Mouse (Mus musculus): Measurements from ENCODE around the gene AI464131. TPM values are rescaled to one million over a fixed set of nuclear protein-coding genes. Genes with fewer than 3 reads are reported as not detected.

AI464131 gene
- total and polyA plus RNA-seq, 3 experiments = 1.2 to 2.2 TPM; not detected in 1

GRCm38 (mm10) chr4:41506156-41506555 is 3.3 kb upstream of the AI464131 start:
- Histone ChIP-seq H3K36me3 (ENCODE audit: control insufficient read depth in 1 of 2, insufficient read depth in 2 of 2, low read length in 2 of 2) (peaks cover 0 to 19% of the 10 kb centered on the region in 2 experiments; a peak in 2 of 4 replicates), H3K27me3 (ENCODE audit: control insufficient read depth in 1 of 2, insufficient read depth in 2 of 2, low read length in 2 of 2) (0 out of 4 replicates have a peak, but pooled peaks cover 0 to 2% of the 10 kb centered on the region in 2 experiments), H3K27ac (ENCODE audit: control insufficient read depth, low read depth, low read length) (no peak overlapping the region; the same call in 1 of the 2 replicates), H3K4me3 (ENCODE audit: control insufficient read depth in 1 of 2, insufficient read depth in 1 of 2, low read depth in 2 of 2, low read length in 2 of 2) (peak overlapping the region; percentile 58 to 68), H3K9ac (ENCODE audit: control insufficient read depth, low read depth, low read length, poor library complexity, severe bottlenecking) (peak overlapping the region; percentile 56), H3K9me3 (replicated peaks; ENCODE audit: insufficient read depth, low read length) (no peaks in the 10 kb centered on the region), H3K4me1 (ENCODE audit: control insufficient read depth in 1 of 2, insufficient read depth in 2 of 2, low read length in 2 of 2) (peaks cover 4 to 34% of the 10 kb centered on the region in 2 experiments; a peak in 3 of 4 replicates), H3K79me2 (ENCODE audit: control insufficient read depth, insufficient read depth, low read length, poor library complexity) (no peaks in the 10 kb centered on the region)
- peak; percentile 86 for DNase-seq (ENCODE audit: low read depth, low spot score)
- TF ChIP-seq ETS1 (IDR thresholded peaks at IDR 0.05; ENCODE audit: low read depth, low read length) = no peak
- 0 out of 2 replicates have a peak, but pooled peaks have one; percentile 61 for TF ChIP-seq SIN3A (IDR thresholded peaks at IDR 0.05; ENCODE audit: low read length)
- peak; percentile 40 for TF ChIP-seq RAD21 (IDR thresholded peaks at IDR 0.05; ENCODE audit: low read depth, low read length)
- no peak for TF ChIP-seq ZMIZ1 (IDR thresholded peaks at IDR 0.05; ENCODE audit: low read depth, low read length)
- TF ChIP-seq CTCF (IDR thresholded peaks at IDR 0.05 in 2 of 3, conservative IDR thresholded peaks at IDR 0.05 in 1 of 3; ENCODE audit: control insufficient read depth in 1 of 3, insufficient read depth in 1 of 3, low read depth in 2 of 3, low read length in 3 of 3, poor library complexity in 1 of 3, severe bottlenecking in 1 of 3) = peak; percentile 67 to 69 (median 67)
- TF ChIP-seq MXI1 (IDR thresholded peaks at IDR 0.05; ENCODE audit: low read depth, low read length) = peak; percentile 63
- TF ChIP-seq MAX (IDR thresholded peaks at IDR 0.05; ENCODE audit: low read length) = 0 out of 2 replicates have a peak, but pooled peaks have one; percentile 22
- no peak for TF ChIP-seq USF2 (IDR thresholded peaks at IDR 0.05; ENCODE audit: borderline replicate concordance in 1 of 2, insufficient read depth in 1 of 2, low read depth in 1 of 2, low read length in 2 of 2)
- TF ChIP-seq SMC3 (IDR thresholded peaks at IDR 0.05; ENCODE audit: low read depth, low read length) = peak; percentile 57
- peak; percentile 34; the same call in 1 of the 2 replicates for TF ChIP-seq HCFC1 (IDR thresholded peaks at IDR 0.05; ENCODE audit: low read depth, low read length)
- no peak for TF ChIP-seq TCF12 (IDR thresholded peaks at IDR 0.05; ENCODE audit: low read depth, low read length)
- TF ChIP-seq ELF1 (IDR thresholded peaks at IDR 0.05; ENCODE audit: low read depth, low read length) = no peak
- TF ChIP-seq CHD1 (IDR thresholded peaks at IDR 0.05; ENCODE audit: low read depth, low read length) = no peak
- TF ChIP-seq ZC3H11A (IDR thresholded peaks at IDR 0.05; ENCODE audit: low read depth, low read length) = 0 out of 2 replicates have a peak, but pooled peaks have one; percentile 13

DNA sequence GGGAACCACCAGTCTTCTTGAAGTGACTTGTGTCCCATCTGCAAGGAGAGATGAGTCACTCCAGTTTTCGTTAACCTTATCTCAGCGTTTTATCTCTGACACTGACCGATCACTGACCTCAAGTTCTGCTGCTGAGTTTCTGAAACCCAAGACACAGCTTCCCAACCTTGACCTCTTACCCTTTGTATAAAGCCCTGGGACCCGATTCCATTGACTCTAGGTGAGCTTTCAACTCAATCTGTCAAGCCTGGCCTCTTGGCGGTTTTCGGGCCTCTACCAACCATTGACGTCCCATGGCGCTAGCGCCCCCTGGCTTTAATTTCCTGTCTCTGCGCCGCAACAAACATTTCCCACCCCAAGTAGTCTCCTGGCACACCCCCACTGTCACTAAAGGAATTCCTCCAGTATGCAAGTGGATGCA is 2.3 kb upstream of the AI464131 start:
- Histone ChIP-seq H3K4me1 (ENCODE audit: control insufficient read depth in 1 of 2, insufficient read depth in 2 of 2, low read length in 2 of 2) (peaks cover 4 to 34% of the 10 kb centered on the region in 2 experiments; a peak in 3 of 4 replicates), H3K9ac (ENCODE audit: control insufficient read depth, low read depth, low read length, poor library complexity, severe bottlenecking) (no peak overlapping the region), H3K9me3 (replicated peaks; ENCODE audit: insufficient read depth, low read length) (no peaks in the 10 kb centered on the region), H3K36me3 (ENCODE audit: control insufficient read depth in 1 of 2, insufficient read depth in 2 of 2, low read length in 2 of 2) (peaks cover 0 to 19% of the 10 kb centered on the region in 2 experiments; a peak in 2 of 4 replicates), H3K27ac (ENCODE audit: control insufficient read depth, low read depth, low read length) (peak overlapping the region; percentile 83), H3K27me3 (ENCODE audit: control insufficient read depth in 1 of 2, insufficient read depth in 2 of 2, low read length in 2 of 2) (no peaks in the 10 kb centered on the region), H3K4me3 (ENCODE audit: control insufficient read depth in 1 of 2, insufficient read depth in 1 of 2, low read depth in 2 of 2, low read length in 2 of 2) (peak overlapping the region in 1 of 2 experiments; percentile 31; a peak in 1 of 4 replicates), H3K79me2 (ENCODE audit: control insufficient read depth, insufficient read depth, low read length, poor library complexity) (no peaks in the 10 kb centered on the region)
- DNase-seq (ENCODE audit: low read depth, low spot score) = peak; percentile 66
- TF ChIP-seq JUND (IDR thresholded peaks at IDR 0.05; ENCODE audit: low read depth, low read length) = 0 out of 2 replicates have a peak, but pooled peaks have one; percentile 15
- TF ChIP-seq ZC3H11A (IDR thresholded peaks at IDR 0.05; ENCODE audit: low read depth, low read length) = no peak
- TF ChIP-seq RAD21 (IDR thresholded peaks at IDR 0.05; ENCODE audit: low read depth, low read length) = peak; percentile 9
- no peak for TF ChIP-seq BHLHE40 (IDR thresholded peaks at IDR 0.05; ENCODE audit: borderline replicate concordance, low read depth, low read length)
- peak; percentile 14 to 58; a peak in 1 of 4 replicates for TF ChIP-seq EP300 (IDR thresholded peaks at IDR 0.05; ENCODE audit: low read depth in 1 of 2, low read length in 2 of 2)
- TF ChIP-seq CTCF (IDR thresholded peaks at IDR 0.05 in 2 of 3, conservative IDR thresholded peaks at IDR 0.05 in 1 of 3; ENCODE audit: control insufficient read depth in 1 of 3, insufficient read depth in 1 of 3, low read depth in 2 of 3, low read length in 3 of 3, poor library complexity in 1 of 3, severe bottlenecking in 1 of 3) = peak; percentile 42 to 66 (median 57)
- TF ChIP-seq MXI1 (IDR thresholded peaks at IDR 0.05; ENCODE audit: low read depth, low read length) = no peak
- no peak for TF ChIP-seq MYC (IDR thresholded peaks at IDR 0.05; ENCODE audit: low read depth, low read length)
- TF ChIP-seq MYB (IDR thresholded peaks at IDR 0.05; ENCODE audit: low read depth, low read length) = peak; percentile 65; the same call in 1 of the 2 replicates
- no peak for TF ChIP-seq MAZ (IDR thresholded peaks at IDR 0.05; ENCODE audit: low read depth, low read length)
- peak; percentile 32 for TF ChIP-seq SMC3 (IDR thresholded peaks at IDR 0.05; ENCODE audit: low read depth, low read length)
- no peak for TF ChIP-seq ZKSCAN1 (IDR thresholded peaks at IDR 0.05; ENCODE audit: low read depth, low read length)
- TF ChIP-seq GATA1 (IDR thresholded peaks at IDR 0.05; ENCODE audit: low read depth, low read length) = peak; percentile 67
